Mouse (Mus musculus): Measurements from ENCODE around the gene Ephb1.

DNA sequence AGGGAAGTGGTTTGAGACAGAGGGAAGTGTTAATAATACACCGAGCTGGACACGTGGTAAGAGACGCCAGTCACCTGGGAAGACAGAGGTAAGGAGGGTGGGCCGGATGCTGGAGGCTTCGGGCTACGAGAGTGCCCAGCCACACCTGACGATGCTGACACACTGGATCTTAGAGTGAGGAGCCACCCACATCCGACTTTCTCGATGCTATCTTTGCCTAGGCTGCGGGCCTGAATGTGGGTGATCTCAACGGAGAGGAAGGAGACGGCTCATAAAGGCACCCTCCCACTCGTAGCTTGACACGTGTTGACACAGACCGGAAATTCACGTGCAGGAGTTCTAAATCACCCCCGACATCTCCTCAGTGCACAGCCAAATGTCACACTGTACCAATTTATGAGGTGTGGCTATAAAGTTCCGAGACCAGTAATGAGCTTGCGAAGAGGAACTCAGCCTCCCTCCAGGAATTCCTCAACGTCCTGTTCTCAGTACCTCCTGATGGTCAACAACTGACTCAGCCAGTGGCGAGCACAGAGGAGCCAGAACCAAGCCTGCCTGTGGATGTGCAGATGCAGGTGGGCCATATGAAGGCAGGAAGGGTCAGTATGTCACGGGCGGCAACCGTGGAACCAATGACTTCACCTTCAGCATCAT, 268.3 kb downstream of the Ephb1 start:
- TF ChIP-seq CTCF (conservative IDR thresholded peaks at IDR 0.05 in 1 of 2, IDR thresholded peaks at IDR 0.05 in 1 of 2; ENCODE audit: low read depth in 2 of 2, low read length in 2 of 2) (no peak), POLR2A (IDR thresholded peaks at IDR 0.05; ENCODE audit: low read depth, low read length) (no peak), RCOR1 (conservative IDR thresholded peaks at IDR 0.05; ENCODE audit: low read depth, low read length) (no peak), MAFK (IDR thresholded peaks at IDR 0.05; ENCODE audit: insufficient replicate concordance, low read length) (no peak), USF1 (IDR thresholded peaks at IDR 0.05; ENCODE audit: low read depth, low read length) (no peak), USF2 (conservative IDR thresholded peaks at IDR 0.05; ENCODE audit: low read depth, low read length) (no peak)

Data from CH12.LX (cell line).